Mouse (Mus musculus) layer of hippocampus, adult 9-11 months (tissue): ENCODE data around the gene Cst8.
A peak's percentile ranks its signal among the peaks of the same experiment; 100 is the strongest.
"Not testable (repeated sequence)": the region's sequence is repeated elsewhere in the genome, so short reads cannot be mapped to it uniquely, and the experiment has no call there.

Source experiments
- DNase-seq: peaks from one replicate; pipeline ENCODE4 v3.0.0; 2022

The Cst8 gene

GRCm38 (mm10) chr2:148798485-148798884 lies at the start of gene Cst8:
TSS of gene Cst8 (plus strand) at chr2:148798785.
- no peak for DNase-seq

GRCm38 (mm10) chr2:148750058-148750457 lies 48.5 kb upstream of the Cst8 start, which contains the start of gene Cstl1:
TSS of gene Cstl1 (plus strand) at chr2:148750358.
- no peak for DNase-seq

- DNase-seq, result peak; percentile 76
These were observed 46.4 kb upstream of the Cst8 start for GRCm38 (mm10) chr2:148751893-148752813.

- DNase-seq, result no peak
These were observed 44.2 kb upstream of the Cst8 start for GRCm38 (mm10) chr2:148754310-148754846.

- no peak for DNase-seq
These were observed 34.8 kb upstream of the Cst8 start for GRCm38 (mm10) chr2:148763648-148764388.

GRCm38 (mm10) chr2:148771397-148771796 lies 27.2 kb upstream of the Cst8 start, which contains the start of gene Cst11:
TSS of gene Cst11 (minus strand) at chr2:148771497.
- DNase-seq, result not testable (repeated sequence)

- DNase-seq, result no peak
These were observed 16.9 kb upstream of the Cst8 start, which contains the start of gene 8030411F24Rik for GRCm38 (mm10) chr2:148781709-148782108. TSS of gene 8030411F24Rik (plus strand) at chr2:148782009.

DNA sequence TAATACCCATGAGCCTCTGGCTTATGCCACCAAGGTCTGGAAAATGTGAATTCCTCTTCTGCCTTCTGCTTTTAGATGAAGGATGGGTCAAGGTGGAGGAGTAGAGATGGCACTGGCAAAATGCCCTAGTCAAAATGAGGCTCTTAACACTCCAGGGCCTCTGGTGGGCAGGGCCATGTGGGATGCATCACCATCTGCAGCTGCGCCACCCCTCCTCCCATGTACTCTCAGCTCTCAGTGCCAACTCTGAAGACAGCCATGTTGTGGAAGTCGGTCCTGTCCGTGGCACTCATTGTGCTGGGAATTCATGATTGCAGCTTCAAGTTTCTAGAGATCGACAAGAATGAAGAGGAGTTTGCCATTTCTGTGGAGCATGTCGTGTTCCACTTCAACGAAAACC lies 9.4 kb upstream of the Cst8 start, which contains the start of gene Cst12:
Gene Cst12, plus strand, starts transcription at position 220 of the 400 bp plus-strand sequence.
- DNase-seq, result peak; percentile 44

DNA sequence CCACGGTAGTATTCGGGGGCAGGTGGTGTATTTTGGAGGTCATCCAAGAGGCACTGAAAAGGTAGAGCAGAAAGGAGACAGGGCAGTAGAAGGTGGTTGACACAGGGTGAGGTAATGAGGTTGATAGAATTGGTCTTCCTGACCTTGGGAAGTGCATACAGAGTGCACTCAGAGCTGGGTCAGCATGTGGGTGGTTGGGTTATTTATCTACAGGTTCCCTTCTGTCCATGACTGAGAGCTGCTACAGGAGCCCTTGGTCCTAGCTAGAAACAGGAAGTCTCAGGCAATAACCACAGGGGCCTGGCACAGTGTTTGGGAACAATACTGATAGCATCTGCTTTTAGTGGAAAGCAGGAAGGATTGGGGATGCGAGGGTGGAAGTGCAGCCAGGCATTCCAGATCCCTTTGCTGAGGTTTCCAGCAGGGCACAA lies 2.9 kb downstream of the Cst8 start:
- DNase-seq, result peak; percentile 11

DNA sequence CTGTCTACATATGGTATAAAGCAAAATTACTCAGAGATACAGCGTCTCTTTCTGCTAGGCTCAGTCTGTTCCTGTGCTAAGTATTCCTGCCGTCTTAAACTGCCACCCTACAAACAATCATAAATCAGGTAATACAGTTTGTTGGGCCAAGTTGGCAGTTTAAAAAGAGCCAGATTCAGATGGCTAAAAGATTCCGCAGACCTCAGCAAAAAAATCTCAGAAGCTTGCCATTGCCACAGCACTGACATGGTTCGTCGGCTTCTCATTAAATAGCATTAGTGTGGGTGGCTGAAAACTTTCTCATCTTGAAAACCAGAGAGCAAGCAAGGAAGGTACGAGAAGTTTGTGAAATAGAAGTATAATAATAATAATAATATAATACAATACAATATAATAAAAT lies 8.1 kb downstream of the Cst8 start:
- no peak for DNase-seq

DNA sequence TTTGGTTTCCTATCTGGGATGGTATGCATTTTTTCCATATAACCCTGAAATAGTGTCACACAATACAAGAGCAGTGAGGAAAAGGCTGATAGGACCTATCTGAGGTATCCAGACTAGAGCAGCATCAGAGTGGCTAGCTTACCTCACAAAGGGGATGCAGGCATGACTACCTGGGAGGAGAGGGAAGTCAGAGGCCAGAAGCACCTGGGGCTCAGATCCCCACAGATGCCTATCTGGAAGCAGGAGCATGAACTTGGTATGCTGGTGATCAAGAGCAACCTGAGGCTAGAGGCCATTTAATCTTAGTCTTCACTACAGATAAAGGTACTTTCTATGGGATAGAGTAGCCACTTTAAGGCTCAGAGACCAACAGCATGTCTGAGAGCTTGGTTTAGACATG lies 21.3 kb downstream of the Cst8 start, which contains the start of gene Cst13:
Gene Cst13, plus strand, starts transcription at position 173 of the 400 bp plus-strand sequence.
- no peak for DNase-seq

- DNase-seq, result no peak
These were observed 27.4 kb downstream of the Cst8 start for GRCm38 (mm10) chr2:148825986-148826385.

DNA sequence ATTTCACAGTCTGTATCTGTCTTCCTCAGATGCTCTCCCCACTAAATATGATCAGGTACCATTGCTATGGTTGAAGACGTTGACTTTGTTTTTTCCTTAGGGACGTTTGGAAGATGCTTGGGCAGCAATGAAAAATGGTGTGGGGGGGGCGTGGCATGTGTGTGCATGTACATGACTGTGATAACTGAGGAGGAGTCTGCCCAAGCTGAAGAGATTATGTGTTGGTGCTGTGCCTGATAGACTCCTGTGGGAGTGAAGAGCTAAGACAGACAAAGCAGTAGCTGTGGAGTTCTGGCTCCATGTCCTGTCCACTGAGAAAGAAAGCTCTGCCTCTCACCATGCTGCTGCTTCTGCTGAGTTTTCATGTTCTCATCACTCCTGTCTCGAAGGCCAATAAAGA lies 36.3 kb downstream of the Cst8 start, which contains the start of gene Cst9:
Gene Cst9, plus strand, starts transcription at position 236 of the 400 bp plus-strand sequence.
- no peak for DNase-seq

DNA sequence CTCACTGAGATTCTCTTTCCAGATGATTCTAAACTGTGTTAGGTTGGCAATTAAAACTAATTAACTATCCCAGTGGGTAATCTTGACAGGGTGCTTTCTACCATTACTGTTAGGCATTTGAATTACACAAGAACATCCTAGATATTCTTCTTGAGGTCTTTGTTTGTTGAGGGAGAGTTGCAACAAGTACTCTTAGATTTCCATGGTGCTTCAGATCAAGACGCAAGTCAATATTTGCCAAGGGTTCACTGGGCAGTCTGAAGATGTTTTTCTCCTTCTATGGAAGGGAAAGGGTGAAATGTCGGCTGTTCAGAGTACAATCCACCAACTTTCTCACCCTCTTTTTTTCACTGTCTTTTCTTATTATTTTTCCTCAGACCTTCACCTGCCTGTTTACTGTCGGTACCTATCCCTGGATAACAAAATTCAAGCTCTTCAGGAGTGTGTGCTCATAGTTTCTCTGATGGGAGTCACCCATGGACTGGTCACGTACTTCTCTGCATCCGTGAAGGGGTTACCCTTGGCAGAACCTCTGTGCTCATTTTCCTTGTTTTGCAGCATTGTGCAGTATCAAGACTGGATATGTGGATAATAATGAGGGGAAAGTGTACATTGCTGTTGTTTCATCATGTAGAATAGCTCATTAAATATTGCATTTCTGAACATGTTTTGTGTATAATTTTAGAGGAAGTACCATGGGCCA lies 39.6 kb downstream of the Cst8 start:
- DNase-seq, result no peak

GRCm38 (mm10) chr2:148839224-148839623 lies 40.6 kb downstream of the Cst8 start:
- DNase-seq, result no peak

DNA sequence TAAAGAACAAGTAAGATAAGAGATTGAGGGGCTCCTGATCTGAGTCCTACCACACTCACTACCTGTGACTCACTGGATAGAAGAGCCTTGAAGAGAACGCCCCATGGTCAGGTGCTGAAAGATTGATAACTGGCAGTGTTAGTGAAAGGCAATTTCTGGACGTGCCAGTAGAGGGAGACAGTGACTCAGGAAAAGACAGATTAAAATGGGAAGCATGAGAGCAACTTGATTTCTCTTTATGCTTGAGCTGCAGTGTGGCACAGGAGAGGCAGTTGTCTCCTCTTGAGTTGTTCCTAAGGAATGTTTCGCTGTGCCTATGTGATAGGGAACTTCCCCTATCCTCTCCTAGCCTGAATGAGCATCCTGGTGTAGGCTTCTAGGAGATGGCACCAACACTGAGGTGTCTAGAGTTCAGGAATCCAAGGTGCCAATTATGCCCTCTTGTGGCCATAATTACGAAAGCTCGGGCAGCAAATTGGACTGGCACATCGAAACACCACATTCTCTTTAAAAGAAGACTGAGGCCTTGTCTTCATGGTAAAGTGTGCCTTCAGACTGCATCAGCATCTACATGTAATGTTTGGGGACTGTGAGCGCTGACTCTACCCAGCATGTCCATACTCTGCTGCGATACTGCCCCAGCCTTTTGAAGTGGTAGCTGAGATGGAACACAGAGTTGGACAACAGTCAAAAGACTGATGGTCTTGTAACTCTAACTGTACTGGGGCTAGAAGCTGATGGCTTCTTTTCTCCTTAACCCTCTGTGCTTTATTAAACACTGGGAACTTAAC lies 52.7 kb downstream of the Cst8 start:
- DNase-seq, result peak; percentile 81
